Mouse (Mus musculus) adrenal gland, adult 18-20 months (tissue): ENCODE results near the gene Fbxo7. TPM values are rescaled to one million over a fixed set of nuclear protein-coding genes. Genes with fewer than 3 reads are reported as not detected.

Experiments
- DNase-seq, 2 experiments: peaks; one replicate each; pipeline ENCODE4 v3.0.0; 2021 to 2022; ENCODE audit warnings: low spot score in 2 of 2
- total RNA-seq, 2 experiments: library from RNA; stranded (reverse); gene quantifications; 1 replicate in 1 of 2; 2 replicates in 1 of 2; pipeline ENCODE4 v1.2.3; 2021

Fbxo7 gene
- total RNA-seq, 2 experiments from 2014 or later = 18.9 to 26.5 TPM

GRCm38 (mm10) chr10:86034007-86034728 lies 12.4 kb downstream of the Fbxo7 start:
- DNase-seq = no peak

DNA sequence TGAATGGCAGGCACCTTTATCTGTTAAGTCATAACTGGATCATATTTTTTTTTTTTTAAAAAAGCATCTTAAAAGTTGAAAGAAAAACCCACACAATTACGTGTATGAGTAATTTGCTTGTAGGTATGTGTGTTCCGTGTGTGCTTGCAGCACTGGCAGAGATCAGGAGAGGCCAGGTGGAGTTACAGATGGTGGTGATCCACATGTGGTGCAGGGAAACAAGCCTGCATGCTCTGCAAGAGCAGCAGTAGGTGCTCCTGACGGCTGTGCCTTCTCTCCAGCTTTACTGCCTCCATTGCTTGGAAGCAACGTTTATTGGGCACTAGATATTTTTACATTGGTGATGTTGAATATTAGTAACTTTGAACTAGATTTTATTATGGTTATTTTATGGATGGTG lies 21.9 kb downstream of the Fbxo7 start:
- no peak for DNase-seq

DNA sequence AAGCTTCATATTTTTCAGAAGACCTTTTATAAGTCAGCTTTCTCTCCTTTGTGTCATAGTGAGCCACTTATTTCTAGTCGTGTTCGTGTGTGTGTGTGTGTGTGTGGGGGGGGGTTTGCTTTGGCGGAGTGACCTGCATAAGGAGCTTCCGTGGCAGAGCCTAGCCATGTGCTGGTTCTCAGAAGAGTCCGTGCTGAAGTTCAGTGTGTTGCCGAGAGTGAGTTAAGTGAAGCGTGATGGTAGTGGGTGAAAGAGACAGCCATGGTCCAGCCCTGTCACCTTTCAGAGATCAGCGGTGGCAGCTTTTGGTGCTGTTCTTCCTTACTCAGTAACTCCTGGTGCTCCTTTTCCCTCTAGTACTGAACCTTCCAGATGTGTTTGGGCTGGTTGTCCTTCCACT lies 22.3 kb downstream of the Fbxo7 start:
- DNase-seq = no peak

DNA sequence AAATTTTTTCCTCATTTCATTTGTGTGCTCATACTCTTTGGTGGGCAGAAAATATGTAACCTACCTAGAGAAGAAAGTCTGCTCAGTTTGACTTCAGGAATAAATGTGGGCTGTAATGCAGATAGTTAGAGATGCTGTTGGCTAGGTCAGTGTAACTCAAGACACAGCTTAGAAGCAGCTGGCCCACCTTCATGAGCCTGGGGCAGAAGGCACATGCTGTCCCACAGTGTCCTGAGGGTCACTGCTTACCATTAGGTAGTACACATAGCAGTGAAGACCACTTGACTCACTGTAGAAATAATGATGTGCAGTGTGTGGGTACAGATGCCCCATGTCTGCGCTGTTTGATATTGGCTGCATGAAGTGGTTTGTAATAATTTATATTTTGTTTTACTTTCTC lies 24.6 kb downstream of the Fbxo7 start:
- DNase-seq = no peak

- no peak for DNase-seq
Measured at GRCm38 (mm10) chr10:86047786-86048185, 26.0 kb downstream of the Fbxo7 start.

GRCm38 (mm10) chr10:86050522-86050921 lies 28.8 kb downstream of the Fbxo7 start:
- no peak for DNase-seq

GRCm38 (mm10) chr10:86052818-86053522 lies 31.2 kb downstream of the Fbxo7 start:
- no peak for DNase-seq

GRCm38 (mm10) chr10:86056297-86056903 lies 34.6 kb downstream of the Fbxo7 start:
- no peak for DNase-seq

DNA sequence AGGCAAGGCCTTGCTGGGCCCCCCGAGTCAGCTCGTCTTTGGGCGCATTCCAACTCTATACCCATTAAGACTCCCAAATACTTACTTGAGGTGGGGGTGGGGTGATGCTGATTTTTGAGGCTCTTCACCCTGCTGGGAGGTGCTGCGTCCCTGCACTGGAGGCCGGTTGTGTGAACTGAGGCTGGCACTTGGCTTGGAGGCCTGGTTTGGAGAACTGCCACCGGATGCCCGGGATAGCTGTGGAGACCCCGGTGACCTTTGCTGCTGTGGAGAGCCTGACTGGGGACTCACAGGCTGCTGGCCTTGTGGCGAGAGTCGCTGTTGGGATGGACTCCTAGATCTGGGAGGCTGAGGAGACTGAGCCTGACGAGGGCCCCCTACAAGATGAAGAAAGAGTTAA lies 35.5 kb downstream of the Fbxo7 start:
- no peak for DNase-seq

DNA sequence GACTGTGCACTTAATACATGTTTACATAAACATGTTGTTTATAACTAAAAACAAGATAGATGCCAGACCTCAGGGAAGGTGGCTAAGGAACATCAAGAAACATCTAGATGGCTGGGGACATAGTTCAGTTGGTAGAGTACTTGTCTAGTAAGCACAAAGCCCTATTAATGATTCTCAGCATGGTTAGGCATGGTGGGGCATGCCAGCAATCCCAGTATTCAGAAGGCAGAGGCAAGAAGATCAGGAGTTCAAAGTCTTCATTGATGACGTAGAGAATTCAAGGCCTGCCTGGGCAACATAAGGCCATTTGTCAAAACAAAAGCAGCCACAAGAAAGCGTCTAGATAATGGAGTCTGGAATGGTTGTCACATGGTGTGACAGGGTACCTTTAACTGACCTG lies 35.9 kb downstream of the Fbxo7 start:
- no peak for DNase-seq

DNA sequence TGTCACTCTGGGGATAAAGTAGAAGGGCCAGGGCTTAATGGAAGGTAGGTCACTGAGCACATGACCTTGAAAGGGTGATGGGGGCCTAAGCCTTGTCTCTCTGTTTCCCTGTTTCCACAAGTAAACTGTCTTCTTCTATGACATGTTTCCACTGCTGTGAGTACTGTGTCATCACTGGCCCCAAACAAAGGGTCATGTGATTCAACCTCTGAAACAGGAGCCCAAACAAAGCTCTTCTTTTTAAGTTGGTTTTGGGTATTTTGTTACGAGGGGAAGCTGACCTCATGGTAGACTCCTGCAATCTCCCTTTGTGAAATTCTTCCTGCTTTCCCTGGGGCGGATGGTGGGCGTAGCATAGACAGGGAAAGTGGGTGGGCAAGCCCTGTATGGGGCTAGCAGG lies 38.5 kb downstream of the Fbxo7 start:
- DNase-seq = no peak

DNA sequence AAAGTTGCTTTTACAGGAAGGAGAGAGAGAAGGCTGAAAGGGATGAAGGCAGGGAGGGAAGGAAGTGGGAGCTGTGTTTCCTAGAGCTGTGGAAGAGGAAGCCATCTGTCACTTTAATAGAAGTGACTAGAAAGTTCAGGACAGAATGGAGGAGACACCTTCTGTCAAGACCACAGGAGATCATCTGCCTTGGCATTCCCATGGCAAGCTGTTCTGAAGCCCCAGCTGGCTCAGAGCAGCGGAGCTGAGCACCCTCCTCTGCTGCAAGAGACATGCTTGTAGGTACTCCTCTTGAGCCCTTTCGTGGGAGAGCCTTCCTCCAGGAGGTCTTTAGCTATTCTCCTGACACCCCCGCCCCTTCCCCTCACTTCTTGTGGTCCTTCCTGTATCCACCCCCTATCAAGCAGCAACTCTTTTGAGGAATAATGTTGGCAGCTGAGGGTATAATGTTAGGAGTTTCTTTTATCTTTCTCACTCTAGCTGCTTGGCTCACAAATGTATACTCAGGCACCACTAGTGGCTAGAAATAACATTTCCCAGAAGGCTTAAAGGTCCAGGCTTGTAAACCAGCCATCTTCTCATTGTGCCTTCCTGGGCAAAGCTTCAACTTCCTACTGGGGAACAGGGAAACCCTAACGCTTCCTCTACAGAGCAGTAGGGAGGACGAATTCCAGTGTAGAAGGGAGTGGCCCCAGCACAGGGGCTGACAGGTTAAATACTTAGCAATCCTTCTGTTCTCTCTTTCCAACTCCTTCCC lies 40.7 kb downstream of the Fbxo7 start:
- DNase-seq = no peak

GRCm38 (mm10) chr10:86063018-86063384 lies 41.2 kb downstream of the Fbxo7 start:
- DNase-seq = no peak

DNA sequence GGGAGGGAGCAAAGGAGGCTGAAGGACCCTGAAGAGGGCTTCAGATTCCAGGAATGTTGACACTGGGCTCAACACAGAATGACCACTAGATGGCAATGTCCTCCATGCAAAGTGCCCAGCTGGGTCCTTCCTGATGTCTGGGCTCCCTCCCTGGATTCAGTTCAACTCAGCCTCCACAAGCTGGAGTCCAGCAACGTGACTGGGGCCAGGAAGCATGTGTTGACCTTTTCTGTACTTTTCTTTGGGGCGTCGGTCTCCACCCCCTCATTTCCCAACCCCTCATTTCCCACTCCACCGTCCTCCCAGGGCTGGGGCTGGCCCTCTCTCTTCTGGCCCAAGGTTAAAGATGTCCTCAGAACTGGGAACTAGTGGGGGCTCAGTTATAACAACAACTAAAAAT lies 43.2 kb downstream of the Fbxo7 start:
- peak; percentile 53 to 61 for DNase-seq

DNA sequence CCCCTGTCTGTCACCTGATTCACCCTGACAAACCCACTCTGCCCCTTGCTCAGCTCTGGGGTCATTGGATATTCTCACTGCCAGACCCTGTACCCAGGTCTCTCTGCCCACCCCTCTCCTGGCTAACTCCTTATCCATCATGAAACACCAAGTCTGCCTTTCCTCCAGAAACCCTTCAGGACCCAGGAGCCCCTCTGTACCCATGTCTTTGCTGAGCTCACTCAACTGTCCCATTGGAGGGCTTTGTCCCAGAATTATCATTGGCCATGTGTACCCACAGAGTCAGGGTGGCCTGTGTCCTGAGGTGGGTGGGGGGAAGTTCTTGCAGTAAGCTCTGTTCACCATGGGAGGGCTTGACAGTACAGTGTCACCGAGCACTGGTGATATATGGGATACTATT lies 43.9 kb downstream of the Fbxo7 start:
- DNase-seq = no peak

GRCm38 (mm10) chr10:86066651-86067050 lies 44.9 kb downstream of the Fbxo7 start:
- DNase-seq = no peak

GRCm38 (mm10) chr10:86067911-86068310 lies 46.1 kb downstream of the Fbxo7 start:
- no peak for DNase-seq

DNA sequence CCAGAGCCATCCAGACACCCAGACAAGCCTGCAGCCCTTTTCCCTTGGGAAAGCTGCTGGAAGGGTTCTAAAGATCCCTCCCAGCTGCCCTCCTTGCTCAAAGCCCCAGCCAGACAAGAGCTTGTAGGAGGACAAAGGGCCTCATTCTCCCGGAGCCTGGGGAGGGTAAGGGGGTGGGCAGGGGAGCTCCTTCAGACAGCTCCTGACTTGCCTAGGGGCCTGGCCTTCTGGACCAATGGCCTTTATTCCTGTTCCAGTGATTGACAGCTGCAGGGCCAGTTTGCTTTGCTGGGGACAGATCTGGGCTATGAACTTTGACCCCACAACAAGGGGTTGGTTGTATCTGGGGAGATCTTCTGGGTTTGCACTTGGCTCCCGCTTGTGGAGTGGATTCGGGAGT lies 47.6 kb downstream of the Fbxo7 start:
- no peak for DNase-seq

DNA sequence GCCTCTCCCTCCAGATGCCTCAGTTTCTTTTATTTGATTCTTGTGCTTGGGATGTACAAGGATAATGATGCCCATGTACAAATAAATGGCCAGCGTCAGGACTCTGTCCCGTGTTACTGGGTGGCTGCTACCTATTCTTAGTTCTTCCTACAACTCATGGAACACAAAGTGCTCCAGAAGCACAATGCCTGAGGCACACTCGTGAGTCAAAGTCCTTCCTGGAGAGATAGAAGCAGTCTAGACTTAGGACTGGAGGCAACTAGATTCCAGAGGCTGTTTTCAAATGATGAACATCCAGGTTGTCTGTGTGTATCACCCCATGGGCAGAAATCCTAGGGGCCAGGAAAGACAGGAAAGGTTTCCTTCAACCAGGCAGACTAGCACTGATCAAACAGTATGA lies 49.0 kb downstream of the Fbxo7 start:
- no peak for DNase-seq

DNA sequence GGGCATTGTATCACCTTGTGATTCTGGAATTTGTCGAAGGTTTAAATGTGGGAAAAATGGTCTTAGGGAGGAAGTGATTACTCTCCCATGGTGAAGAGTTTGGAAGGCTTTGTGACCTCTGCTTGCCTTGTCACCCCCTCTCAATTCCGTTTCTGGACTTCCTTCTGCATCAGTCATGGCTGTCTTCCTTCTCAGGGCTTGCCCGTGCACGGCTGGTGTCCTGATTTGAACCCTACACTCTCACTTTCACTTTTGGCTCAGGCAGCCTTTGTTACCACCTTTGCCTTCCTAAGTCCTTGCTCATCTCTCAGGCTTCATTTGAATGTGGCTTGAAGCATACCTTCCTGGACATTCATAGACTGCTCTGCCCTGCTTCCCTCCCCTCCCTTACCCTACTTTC lies 52.4 kb downstream of the Fbxo7 start:
- no peak for DNase-seq

- no peak for DNase-seq
Measured at GRCm38 (mm10) chr10:86074971-86075711, 53.4 kb downstream of the Fbxo7 start.
